Mouse (Mus musculus): ENCODE results near the gene Lztfl1.
"Not testable (repeated sequence)": the region's sequence is repeated elsewhere in the genome, so short reads cannot be mapped to it uniquely, and the experiment has no call there.

Lztfl1 gene

DNA sequence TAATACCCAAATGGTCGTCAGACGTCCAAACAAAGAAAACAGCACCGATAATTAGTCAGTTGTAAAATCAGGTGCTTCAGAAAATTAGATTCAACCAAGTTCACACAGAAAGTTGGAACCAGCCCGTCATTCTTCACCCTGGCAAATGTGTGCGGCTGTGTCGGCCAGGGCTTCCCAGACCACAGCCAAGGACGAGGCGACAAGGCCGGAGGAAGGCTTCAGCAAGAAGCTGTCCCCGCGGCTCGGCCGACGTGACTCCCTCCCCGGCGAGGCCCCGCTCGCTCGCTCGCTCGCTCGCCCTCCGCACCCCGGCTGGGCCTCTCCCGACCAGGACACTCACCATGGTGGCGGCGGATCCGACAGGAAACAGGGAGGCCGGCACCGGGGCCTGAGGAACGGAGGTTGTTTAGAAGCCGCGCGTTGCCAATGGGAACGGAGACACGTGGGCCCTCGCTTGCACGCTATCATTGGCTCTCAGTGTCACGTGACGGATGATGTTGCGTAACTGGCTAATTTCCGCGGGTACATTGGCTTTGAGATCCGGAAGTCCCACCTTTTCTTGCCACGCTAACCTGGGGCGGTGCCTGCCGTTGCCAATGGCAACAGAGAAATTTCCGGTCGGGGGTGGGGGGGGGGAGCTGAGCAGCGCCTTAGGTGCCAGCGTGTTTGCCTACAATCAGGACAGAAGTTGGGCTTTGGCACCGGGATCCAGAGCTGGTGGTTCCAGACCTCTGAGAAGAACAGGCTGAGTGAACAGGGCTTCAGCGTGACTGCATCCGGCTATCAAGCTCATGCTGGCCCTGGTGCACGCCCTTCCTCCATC, at the start of gene Lztfl1:
Gene Lztfl1 (minus strand): TSS at position 512 of the 823 bp plus-strand sequence.
- peak; percentile 97 for DNase-seq

- DNase-seq: no peak
These were observed 49.5 kb upstream of the Lztfl1 start for GRCm38 (mm10) chr9:123766996-123767395.

GRCm38 (mm10) chr9:123763771-123764170, 46.3 kb upstream of the Lztfl1 start:
- no peak for DNase-seq

- DNase-seq: no peak
These were observed 45.4 kb upstream of the Lztfl1 start for GRCm38 (mm10) chr9:123762886-123763285.

GRCm38 (mm10) chr9:123760806-123761205, 43.3 kb upstream of the Lztfl1 start:
- DNase-seq: no peak

- DNase-seq: no peak
These were observed 41.1 kb upstream of the Lztfl1 start for GRCm38 (mm10) chr9:123758645-123759044.

DNA sequence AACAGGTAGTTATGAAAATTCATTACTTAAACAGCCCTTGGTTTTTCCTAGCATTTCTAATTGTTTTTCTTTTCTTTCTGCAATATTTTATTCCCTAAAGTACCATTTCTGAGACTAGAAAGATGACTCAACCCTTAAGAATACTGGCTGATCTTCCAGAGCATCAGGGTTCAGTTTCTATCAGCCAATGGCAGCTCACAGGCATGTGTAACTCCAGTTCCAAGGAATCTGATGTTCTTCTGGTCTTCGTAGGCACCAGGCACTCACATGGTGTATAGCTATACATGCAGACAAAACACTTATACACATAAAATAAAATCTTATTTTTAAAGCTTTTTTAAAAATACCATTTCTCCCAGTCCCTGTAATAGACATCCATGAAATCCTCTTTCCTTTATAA, 40.7 kb upstream of the Lztfl1 start:
- DNase-seq: no peak

DNA sequence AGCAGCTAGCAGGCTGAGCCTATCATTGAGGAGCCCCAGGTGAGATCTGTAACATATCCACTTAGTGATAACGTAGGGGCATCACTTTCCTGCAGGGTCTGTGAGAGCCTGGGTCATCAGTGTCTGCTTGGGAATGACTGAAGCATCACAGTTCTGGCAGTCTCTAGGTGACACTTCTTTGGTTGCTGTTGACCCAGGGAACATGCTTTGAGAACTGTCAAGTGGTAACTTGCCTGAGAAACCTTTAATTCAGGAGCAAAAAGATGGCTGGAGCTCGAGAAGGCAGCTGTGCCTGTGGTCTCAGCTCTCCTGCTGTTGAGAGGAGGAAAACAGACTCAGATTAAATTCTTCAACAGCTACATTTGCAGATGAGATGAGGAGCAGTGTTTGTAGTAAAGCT, 39.8 kb upstream of the Lztfl1 start:
- no peak for DNase-seq

GRCm38 (mm10) chr9:123756752-123757151, 39.3 kb upstream of the Lztfl1 start:
- DNase-seq: no peak

DNA sequence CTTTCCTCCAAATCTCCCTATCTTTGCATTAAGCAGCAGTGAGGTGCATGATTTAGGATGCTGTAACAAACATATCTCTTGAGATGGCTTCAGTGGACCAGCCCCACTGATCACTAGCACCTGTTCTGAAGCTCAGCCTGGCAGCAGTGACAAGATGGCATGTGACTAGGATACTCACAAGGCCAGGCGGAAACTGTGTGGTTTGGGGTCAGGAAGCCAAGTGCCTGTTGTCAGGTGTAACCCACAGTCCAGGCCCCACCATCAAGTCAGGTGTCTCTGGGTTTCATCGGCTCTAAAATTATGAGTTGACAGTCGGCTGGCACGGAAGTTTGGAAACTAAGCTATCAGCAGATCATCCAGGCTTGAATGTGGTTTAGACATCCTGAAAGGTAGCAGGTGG, 36.8 kb upstream of the Lztfl1 start:
- DNase-seq: no peak

DNA sequence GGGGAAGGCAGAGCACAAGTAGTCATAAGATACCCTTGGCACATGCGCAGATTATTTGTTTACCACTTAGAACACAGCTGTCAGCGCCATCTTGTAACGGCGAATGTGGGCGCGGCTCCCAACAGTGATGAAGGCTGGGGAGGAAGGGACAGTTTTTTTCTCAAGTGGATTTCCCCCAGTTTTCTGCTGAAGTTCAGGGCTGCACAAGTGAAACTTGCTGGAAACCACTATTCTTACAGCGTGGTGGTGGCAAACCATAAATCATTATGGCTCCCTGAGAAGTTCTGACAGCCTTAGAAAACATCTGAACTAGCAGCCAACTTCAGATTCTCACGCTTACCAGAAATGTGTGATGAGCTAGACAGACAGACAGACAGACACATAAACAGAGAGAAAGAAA, 32.2 kb upstream of the Lztfl1 start:
- not testable (repeated sequence) for DNase-seq

DNA sequence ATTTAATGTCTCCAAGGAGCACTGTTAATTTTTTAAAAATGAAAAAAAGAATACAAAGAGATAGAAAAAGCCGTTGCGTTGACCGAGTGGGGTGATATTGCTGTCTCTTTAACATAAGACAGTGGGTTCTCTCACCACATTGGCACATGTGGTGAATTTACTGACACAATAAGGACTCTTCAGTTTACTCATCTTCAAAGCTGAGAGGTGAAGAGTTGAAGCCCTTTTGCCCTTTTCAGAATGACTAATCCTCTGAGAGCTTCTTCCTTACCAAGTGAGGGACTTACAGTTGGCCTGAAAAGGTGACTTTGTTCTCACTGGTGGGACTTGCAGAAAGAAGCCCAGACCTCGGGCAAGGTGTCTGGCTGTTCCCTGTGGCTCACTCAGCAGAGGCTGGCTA, 23.3 kb upstream of the Lztfl1 start:
- DNase-seq: no peak

DNA sequence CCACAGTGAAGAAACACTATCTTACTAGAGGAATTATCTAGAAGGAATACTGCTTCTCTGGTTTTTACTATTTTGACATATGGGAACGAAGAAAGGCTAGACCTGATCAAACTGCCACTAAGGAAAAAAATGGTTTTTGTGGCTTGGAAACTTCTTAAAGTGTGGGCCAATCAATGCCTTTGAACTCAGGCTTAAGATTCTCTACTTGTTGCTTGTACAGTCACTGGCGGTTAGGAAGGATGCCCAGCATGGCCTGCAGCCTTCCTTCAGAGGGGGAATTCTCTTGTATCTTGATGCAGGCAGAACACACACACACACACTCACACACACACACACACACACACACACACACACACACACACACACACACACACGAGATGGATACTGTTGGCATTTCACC, 16.6 kb upstream of the Lztfl1 start:
- DNase-seq: no peak

- DNase-seq: no peak
These were observed 13.8 kb upstream of the Lztfl1 start for GRCm38 (mm10) chr9:123731271-123731670.

DNA sequence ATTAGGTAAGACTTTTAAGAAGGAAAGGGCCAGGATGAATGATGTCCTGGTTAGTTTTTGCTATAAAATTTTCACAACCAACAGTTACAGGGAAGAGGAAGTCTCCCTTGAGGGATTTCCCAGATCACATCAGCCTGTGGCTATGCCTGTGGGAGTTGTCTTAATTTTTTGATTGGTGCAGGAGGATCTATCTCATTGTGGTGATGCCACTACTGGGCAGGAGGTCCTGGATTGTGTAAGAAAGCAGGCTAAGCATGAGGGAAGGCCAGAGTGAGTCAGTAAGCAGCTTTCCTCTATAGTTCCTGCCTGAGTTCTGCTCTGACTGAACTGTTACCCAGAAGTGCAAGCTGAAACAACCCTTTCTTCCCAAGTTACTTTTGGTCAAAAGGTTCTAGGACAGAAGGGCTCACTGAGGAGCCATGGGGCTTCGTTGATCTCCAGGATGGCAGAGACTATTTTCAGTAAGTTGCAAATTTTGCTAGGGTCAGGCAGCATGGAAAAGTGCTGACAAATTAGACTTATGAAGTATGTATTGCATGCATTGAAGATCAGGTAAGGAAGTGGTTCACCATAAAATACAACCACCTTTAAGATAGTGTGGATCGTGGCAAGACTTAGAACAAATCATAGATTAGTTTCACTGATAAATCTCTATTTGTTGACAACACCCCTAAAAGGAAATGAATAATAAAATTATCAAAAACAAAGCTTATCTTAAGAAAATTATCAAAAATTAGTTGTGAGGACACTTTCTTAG, 5.4 kb upstream of the Lztfl1 start:
- DNase-seq: no peak

DNA sequence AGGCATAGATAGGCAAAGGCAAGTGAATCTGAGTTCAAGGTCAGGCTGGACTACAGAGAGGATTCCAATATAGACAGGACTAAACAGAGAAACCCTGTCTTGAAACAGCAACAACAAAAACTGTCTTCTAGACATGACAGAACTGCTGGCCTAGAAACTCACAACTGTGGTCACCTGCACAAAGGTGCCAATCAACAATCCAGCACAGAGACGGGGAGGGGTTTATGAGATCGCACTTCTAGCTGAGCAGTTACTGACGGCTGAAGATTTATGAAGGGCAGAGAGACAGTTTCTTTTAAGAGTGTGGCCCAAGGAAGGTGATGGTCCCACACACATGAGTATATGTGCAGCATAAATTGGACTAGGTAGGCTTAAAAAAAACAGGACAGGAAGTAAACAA, 1.2 kb downstream of the Lztfl1 start:
- peak; percentile 9 for DNase-seq

- no peak for DNase-seq
These were observed 4.4 kb downstream of the Lztfl1 start for GRCm38 (mm10) chr9:123713111-123713510.

GRCm38 (mm10) chr9:123709226-123709625, 8.3 kb downstream of the Lztfl1 start:
- DNase-seq: no peak

GRCm38 (mm10) chr9:123701822-123702221, 15.7 kb downstream of the Lztfl1 start:
- no peak for DNase-seq

DNA sequence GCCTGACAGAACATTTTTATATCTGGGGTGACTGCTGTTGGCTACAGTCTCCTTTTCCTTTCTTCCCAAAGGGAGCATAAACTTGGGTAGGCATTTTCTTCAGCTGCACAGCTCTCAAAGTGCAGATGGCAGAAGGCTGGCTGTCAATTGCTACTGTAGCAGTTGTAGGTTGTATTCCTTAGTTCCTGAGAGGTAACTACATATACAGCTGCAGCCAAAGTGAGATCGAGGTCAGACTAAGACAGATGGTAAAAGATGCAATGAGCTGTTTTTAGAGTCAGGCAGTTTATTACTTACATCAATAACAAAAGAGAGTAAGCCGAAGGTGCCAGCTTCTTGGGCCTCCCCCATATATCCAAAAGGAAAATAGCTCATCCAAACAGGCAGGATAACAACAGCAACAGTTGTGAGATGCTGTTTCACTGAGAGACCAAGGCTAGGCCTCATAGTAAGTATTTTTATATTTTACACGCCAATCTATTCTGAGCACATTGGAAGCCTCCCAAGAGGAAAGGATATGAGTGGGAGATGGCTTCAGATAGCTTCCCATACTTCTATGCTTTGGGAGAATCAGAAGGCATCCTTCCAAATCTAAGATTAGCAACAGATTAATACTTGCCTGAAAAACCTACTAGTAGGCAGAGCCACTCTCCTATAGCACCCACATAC, 21.7 kb downstream of the Lztfl1 start:
- no peak for DNase-seq

GRCm38 (mm10) chr9:123688227-123688626, 29.3 kb downstream of the Lztfl1 start:
- no peak for DNase-seq

DNA sequence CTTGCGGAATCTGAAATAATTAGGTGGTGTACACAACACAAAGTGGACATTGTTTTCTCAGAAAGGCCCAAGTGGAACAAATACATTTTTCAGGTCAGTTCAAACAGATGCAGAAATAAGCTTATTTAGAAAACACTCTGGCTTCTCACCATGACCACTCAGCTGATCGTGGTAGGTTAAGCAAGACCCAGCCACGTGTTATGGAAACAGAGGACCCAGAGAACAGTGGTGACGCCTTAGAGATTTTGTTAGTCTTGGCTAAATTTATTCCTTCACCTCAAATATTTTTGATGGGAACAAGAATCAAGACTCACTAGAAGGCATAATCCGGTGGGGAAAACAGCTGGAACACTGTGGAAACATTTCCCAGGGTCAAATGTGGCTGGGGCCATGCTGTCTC, 31.3 kb downstream of the Lztfl1 start:
- DNase-seq: no peak

- DNase-seq: no peak
These were observed 33.8 kb downstream of the Lztfl1 start for GRCm38 (mm10) chr9:123683704-123684103.

DNA sequence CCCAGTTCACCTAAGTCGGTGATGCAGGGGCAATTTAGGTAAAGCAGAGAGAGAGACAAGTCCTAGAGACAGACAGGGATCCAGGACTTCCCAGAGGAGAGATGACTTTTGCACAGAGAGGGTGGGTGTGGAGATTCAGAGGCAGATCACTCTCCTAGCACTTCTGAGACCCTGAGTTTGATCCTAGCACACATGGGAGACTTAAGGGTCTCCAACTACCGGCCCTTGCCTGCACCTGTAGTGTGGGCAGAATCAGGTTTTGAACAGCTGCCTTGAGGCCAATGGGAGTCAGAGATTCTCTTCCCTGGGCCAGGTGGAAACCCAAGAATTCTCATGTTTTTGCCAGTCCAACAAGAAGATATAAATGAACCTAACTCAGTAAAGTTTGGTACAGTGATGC, 38.3 kb downstream of the Lztfl1 start:
- no peak for DNase-seq
